Mouse (Mus musculus) liver, adult 2 months (tissue): ENCODE results near the gene Gm20388.

Source experiments
- CTCF ChIP-seq: fragments of 200-500 bp; IDR thresholded peaks from 2 replicates; pipeline ENCODE4 v1.5.1; 2011; ENCODE audit warnings: low read depth, low read length, control low read depth
- POLR2A ChIP-seq: fragments of 200-500 bp; IDR thresholded peaks from 2 replicates; pipeline ENCODE4 v1.6.1; 2011; ENCODE audit warnings: low read length, control low read depth; ENCODE audit not compliant: insufficient read depth; ENCODE audit errors: extremely low read depth

DNA sequence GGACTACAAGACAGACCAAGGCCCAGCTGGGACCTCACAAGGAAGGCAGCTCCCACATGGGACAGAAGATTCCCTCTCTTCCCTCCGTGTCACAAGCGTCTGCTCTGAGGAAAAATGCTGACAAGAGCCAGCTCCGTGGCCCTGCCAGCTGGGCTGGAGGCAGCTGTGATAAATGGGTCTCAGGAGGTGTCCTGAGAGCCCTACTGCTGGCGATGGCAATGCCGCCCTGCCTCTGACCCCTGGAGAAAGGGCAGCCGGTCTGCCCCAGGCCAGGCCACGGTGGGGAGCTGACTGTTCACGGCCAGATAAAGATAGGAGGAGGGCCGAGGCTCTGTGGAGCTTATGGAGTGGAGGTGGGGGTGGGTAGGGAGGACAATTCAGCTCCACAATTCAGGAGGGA, 511.0 kb downstream of the Gm20388 start:
- no peak for TF ChIP-seq POLR2A
- TF ChIP-seq CTCF = no peak
